Mouse (Mus musculus) left cerebral cortex, adult 2 months (tissue): ENCODE results near the gene Stambpl1. TPM values are rescaled to one million over a fixed set of nuclear protein-coding genes. Genes with fewer than 3 reads are reported as not detected.
A peak's percentile ranks its signal among the peaks of the same experiment; 100 is the strongest.

ENCODE experiments used
- DNase-seq, 2 experiments: peaks; one replicate each; pipeline ENCODE4 v3.0.0; 2021 to 2022; ENCODE audit warnings: low spot score in 2 of 2, mixed read lengths in 1 of 2; ENCODE audit errors: extremely low spot score in 1 of 2
- H3K27ac ChIP-seq: fragments of 200-600 bp; 2 replicates; pipeline ENCODE4 v1.8.1; 2022
- H3K4me3 ChIP-seq: fragments of 200-600 bp; 2 replicates; pipeline ENCODE4 v1.8.1; 2022
- CTCF ChIP-seq: fragments of 200-600 bp; IDR thresholded peaks from 2 replicates; pipeline ENCODE4 v1.8.1; 2022; ENCODE audit warnings: antibody characterized with exemption, mild to moderate bottlenecking, moderate library complexity
- intact Hi-C: fragments of 180-260 bp; cut with DNase I; formaldehyde crosslinking; loops from one replicate; pipeline ENCODE4 v1.15.1; 2025
- total RNA-seq, 2 experiments: library from RNA; stranded (reverse); gene quantifications; 2 replicates each; pipeline ENCODE4 v1.2.3; 2021

Gene Stambpl1
- total RNA-seq, 2 experiments from 2014 or later, result 18.5 to 21.6 TPM

- Histone ChIP-seq H3K4me3 (no peak overlapping the region), H3K27ac (no peak overlapping the region)
- peak; percentile 70 for TF ChIP-seq CTCF
- DNase-seq, result peak in 1 of 2 experiments; percentile 36
- intact Hi-C loops, result loop anchor here (2.0 to 10.0 kb wide), 6 partner anchors 41 to 862 kb away; no protein-coding TSS in a partner anchor
These were observed 52.0 kb downstream of the Stambpl1 start for GRCm38 (mm10) chr19:34244056-34244455.

- Histone ChIP-seq H3K27ac (no peak overlapping the region), H3K4me3 (no peak overlapping the region)
- DNase-seq, result no peak
- no peak for TF ChIP-seq CTCF
- intact Hi-C loops, result loop anchor here (2.0 to 10.0 kb wide), 2 partner anchors 94 to 232 kb away; no protein-coding TSS in a partner anchor
These were observed 56.5 kb downstream of the Stambpl1 start for GRCm38 (mm10) chr19:34248558-34248957.

DNA sequence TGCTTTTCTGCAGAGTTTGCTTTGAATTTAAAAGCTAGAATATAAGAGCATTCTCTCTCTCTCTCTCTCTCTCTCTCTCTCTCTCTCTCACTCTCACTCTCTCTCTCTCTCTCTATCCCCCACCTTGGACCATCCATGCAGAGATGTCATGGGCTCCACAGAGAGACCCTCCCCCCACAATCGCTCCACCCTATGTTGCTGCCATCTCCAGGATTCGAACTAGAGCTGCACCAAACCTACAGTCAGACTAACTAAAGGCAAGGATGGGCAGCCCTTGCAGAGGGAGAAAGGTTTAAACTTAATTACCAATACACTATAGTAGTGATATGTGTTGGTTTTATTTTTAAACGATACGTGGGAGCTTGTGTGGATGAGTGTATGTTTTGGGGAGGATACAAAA lies 58.6 kb downstream of the Stambpl1 start:
- no peak for TF ChIP-seq CTCF
- H3K4me3 ChIP-seq, result no peak overlapping the region
- no peak overlapping the region for H3K27ac ChIP-seq
- no peak for DNase-seq
- intact Hi-C loops, result no loop called here

- no peak for DNase-seq
- Histone ChIP-seq H3K27ac (no peak overlapping the region), H3K4me3 (no peak overlapping the region)
- TF ChIP-seq CTCF, result no peak
- intact Hi-C loops, result no loop called here
These were observed 59.9 kb downstream of the Stambpl1 start for GRCm38 (mm10) chr19:34251900-34252299.

- TF ChIP-seq CTCF, result no peak
- no peak for DNase-seq
- intact Hi-C loops, result no loop called here
- H3K27ac ChIP-seq, result no peak overlapping the region
- H3K4me3 ChIP-seq, result no peak overlapping the region
These were observed 60.4 kb downstream of the Stambpl1 start for GRCm38 (mm10) chr19:34252450-34252849.

DNA sequence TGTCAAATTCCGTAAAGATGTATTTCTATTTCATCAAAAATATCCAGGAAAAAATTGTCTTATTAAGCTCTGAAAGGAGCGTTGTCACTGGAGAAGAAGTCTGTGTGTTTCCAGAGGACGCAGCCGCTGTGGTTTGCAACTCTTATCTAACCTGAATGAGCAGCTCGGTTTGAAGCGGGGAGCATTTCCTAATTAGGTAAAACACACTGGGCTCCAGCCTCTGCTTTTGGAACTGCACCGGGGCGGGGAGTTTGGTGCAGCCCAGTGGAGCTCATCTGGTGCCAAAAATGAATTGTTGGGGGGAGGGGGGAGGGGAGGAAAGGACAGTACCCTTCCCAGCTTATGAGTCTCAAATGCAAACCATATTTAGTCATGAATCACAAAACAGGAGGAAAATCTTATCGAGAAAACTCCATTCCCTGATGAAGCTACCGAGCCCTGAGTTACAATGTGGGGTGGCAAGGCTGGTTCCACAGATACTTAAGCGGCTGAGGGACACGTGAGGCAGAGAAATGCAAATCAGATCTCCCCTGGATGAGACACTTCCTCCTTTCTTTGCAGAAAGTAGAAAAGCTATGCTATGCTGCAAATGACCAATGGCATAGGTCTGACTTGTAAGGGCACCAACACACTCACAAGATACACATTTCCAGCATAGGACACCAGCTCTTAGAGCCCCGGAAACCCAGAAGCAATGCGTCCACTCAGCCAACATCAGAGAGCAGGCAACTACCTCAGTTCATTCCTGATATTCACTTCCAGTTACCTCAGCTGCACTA lies 62.3 kb downstream of the Stambpl1 start:
- intact Hi-C loops, result no loop called here
- no peak for DNase-seq
- H3K27ac ChIP-seq, result no peak overlapping the region
- H3K4me3 ChIP-seq, result no peak overlapping the region
- no peak for TF ChIP-seq CTCF

- DNase-seq, result no peak
- H3K27ac ChIP-seq, result no peak within 1 kb of the TSS
These were observed 63.1 kb downstream of the Stambpl1 start, which contains the start of gene Acta2 for GRCm38 (mm10) chr19:34254880-34255681. Gene Acta2, minus strand, starts transcription at chr19:34255590.

DNA sequence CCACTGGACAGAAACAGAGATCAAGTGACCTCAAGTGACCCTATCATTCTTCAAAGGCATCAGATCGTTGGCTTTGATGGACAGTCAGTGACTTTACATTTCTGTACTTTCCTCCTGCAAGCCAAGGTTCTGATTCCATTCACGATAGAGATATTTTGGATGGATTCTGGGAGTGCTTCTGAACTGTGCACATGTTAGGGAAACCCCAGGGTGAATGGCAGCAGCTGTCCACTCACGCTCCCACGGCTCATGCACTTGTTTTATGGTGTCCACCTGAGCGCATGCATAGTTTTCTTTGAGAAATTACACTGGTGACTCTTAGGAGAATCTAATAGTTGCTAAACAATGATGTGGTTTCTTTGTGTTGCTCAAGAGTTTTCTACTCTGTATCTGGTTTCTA lies 64.1 kb downstream of the Stambpl1 start:
- TF ChIP-seq CTCF, result no peak
- no peak for DNase-seq
- Histone ChIP-seq H3K27ac (no peak overlapping the region), H3K4me3 (no peak overlapping the region)
- intact Hi-C loops, result no loop called here

More at GRCm38 (mm10) chr19:34254880-34255681, 63.1 kb downstream of the Stambpl1 start, which contains the start of gene Acta2:
- intact Hi-C loops, result no loop called here
- TF ChIP-seq CTCF, result no peak
- H3K4me3 ChIP-seq, result no peak within 1 kb of the TSS

DNA sequence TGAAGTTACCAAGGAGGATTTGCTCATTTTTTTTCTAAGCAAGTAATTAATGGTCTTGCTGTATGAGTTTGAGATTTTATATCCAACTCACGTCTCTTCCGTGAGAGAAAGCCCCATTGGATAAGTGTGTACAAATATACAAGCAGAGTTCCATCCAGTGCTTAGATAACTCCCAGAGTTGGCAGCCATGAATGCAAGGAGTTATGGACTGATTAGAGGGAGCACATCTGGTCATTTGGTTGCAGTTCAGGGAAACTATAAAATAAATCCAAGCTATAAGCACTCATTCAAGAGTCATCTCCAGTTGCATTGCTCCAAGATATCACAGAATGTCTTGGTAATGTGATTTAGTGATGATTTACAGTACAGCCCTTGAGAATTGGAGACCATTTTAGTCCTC lies 64.9 kb downstream of the Stambpl1 start:
- intact Hi-C loops, result no loop called here
- TF ChIP-seq CTCF, result no peak
- DNase-seq, result no peak
- Histone ChIP-seq H3K4me3 (no peak overlapping the region), H3K27ac (no peak overlapping the region)

DNA sequence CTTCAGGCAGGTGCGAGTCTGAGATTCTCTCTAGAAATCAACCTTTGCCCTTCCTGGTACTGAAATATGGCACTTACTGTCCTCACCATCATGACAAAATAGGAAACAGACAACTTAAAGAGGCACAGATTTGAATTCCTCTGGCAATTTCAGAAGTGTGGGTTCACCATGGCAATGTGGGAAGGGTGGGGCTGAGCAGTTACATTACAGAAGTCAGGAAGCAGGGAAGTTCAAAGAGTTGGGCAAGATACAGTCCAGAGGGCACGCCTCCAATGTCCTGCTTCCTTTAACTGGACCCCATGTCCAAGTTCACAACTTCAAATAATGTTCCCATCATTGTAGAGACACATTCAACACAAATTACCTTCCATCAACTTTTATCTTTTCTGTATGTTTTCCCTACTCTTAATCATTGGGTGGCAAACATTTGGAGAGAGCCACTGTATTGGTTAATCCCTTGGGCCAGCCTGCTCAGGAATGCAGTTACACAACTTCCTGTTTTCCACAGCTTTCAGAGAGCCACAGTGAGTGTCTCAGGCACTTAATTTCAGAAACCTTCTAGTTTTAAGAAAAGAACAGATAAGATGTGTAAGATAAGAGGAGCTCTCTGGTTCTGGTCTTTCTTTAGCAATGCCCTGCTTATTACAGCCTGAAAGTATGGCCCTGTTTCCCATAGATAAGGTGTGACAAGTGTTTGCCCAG lies 70.4 kb downstream of the Stambpl1 start:
- intact Hi-C loops, result no loop called here
- no peak for TF ChIP-seq CTCF

DNA sequence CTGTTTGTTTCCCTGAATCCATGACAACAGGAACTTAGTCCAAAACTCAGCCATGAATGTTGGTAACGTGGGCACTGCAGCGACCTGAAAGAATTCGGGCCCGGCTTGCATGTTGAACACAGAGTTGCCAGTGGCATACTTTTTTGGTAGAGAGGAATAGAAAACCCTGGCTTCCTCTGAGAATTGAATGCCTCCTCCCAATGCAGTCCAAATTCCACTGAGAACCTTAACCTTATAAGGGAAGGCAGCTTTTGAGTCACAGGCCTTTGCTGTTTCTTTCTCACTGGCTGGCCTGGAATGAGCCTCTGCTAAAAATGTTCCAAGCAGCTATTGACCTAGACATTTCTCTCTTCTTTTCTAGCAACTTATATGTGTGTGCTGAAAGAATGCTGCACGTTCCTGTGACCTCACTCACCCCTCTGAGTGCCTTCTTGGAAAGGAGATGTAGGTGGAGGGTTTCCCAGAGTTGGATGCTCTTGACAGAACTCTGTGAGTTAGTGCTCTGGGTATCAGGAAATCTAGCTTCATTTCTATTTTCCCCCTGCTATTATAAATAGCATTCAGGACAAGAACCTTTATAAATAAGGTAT lies 73.7 kb downstream of the Stambpl1 start:
- H3K27ac ChIP-seq, result no peak overlapping the region
- intact Hi-C loops, result no loop called here
- no peak for DNase-seq
- no peak overlapping the region for H3K4me3 ChIP-seq
- TF ChIP-seq CTCF, result no peak

More for the DNA sequence above, 70.4 kb downstream of the Stambpl1 start:
- H3K27ac ChIP-seq, result no peak overlapping the region
- no peak for DNase-seq
- H3K4me3 ChIP-seq, result no peak overlapping the region

- TF ChIP-seq CTCF, result no peak
- DNase-seq, result no peak
- intact Hi-C loops, result no loop called here
These were observed 77.0 kb downstream of the Stambpl1 start for GRCm38 (mm10) chr19:34268991-34269390.

More at GRCm38 (mm10) chr19:34268991-34269390, 77.0 kb downstream of the Stambpl1 start:
- no peak overlapping the region for H3K4me3 ChIP-seq
- H3K27ac ChIP-seq, result no peak overlapping the region
